Mouse (Mus musculus) telencephalon, adult 2 months (tissue): ENCODE results near the gene Dnah7a.
"Not testable (repeated sequence)": the region's sequence is repeated elsewhere in the genome, so short reads cannot be mapped to it uniquely, and the experiment has no call there.

Experiments
- DNase-seq: peaks from one replicate; pipeline ENCODE4 v3.0.0-alpha.2; 2011; ENCODE audit warnings: low read depth, low spot score

Dnah7a gene

DNA sequence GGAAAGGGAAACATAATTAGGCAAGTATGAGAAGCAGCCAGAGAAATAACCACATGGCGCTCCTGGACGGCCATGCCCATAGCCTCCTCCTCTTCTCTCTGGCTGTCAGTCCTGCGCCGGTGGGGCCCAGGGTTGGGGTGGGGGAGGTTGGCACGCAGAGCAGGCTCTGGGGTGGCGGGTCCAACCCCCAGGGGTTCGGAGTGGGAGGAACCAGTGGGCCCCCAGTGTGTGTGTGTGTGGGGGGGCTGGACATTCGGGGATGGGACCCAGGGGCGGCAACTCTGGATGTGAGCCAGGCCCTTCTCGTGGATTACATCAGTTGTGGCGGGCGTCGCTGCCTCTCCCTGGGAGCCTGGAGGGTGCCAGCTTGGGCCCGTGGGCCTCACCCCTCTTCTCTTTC, 317.8 kb downstream of the Dnah7a start:
- no peak for DNase-seq

DNA sequence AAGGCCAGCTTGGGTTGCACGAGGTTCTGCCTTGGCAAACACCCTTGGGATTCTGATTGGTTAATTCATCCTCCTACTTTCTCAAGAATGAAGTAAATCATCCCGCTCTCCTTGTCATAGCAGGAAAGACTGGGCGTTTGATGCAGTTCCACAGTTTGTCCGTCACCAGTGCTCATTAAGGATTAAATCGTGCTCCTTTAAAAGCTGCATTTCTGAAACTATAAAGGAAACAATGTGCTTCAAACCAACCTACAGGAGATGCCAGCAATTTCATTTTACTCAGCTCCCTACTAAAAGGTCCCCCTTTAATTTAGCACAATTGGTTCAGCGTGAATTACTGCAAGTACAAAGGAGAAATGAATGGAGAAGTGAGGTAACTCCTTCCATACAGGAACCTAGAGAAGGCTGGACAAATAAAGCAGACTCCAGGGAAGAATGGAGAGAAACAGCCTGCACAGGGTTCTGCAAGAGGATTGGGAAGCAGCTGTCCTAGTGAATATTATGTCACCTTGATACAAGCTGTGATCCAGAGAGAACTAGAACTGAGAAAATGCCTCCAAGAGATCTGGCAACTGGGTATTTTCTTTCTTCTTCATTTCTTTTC, 322.4 kb downstream of the Dnah7a start:
- DNase-seq: no peak

DNA sequence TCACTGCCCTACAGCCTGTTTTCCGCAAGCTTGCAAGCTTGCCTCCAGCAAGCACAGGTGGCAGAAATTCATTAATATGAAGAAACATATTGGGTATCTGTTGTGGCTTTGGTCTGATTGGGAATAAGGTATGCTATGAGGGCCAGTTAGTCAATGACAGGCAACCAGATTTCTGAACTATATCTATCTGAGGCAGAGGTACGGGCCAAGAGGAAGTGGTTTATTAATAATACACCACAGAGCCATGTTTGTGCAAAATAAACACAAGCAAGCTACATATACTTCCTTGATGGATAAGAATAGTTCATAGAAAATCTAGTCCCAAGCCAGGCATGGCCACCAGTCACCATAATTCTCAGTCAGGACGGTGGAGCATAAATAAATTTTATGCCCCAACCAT, 328.9 kb downstream of the Dnah7a start:
- no peak for DNase-seq

GRCm38 (mm10) chr1:53375965-53376364, 330.6 kb downstream of the Dnah7a start:
- DNase-seq: not testable (repeated sequence)

DNA sequence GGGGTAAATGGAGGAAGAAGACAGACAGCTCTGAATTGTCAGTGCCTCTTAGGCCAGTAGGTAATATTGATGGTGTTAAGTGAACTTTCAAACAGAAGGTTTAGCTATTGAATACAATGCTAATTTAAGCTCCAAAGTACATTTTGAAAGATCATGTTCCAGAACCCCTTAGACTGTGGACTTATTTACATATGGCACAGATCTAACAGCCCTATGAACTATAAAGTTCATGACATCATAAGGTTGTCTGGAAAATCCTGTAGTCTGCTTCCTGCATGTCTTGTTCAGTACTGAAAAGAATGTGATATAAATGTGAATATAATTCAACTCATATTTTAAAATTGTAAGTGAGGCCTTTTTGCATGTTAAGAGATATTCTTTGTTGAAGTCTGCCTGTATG, 347.6 kb downstream of the Dnah7a start:
- no peak for DNase-seq

- DNase-seq: peak; percentile 94
Observed at GRCm38 (mm10) chr1:53352327-53353261, 354.0 kb downstream of the Dnah7a start, which contains the start of the genes Asdurf, Gm28551 and Asnsd1. Asdurf (minus strand) TSS chr1:53352619. Gm28551 (minus strand) TSS chr1:53352667. Asnsd1 (minus strand) TSS chr1:53352752.
